Mouse (Mus musculus): ENCODE data around the gene Akr1b10. TPM values are rescaled to one million over a fixed set of nuclear protein-coding genes. Genes with fewer than 3 reads are reported as not detected.
"Not testable (repeated sequence)": the region's sequence is repeated elsewhere in the genome, so short reads cannot be mapped to it uniquely, and the experiment has no call there.

The Akr1b10 gene
- total RNA-seq (2021), result 10 to 100 TPM; 53.7 to 55.5 TPM
- long read RNA-seq, experiment 1, transcript Akr1b10-201 (10 exons, 1,371 nt), result major isoform, 37 of 38 reads
- long read RNA-seq, experiment 1, partial matches to known transcripts, result 0 of 38 reads
- long read RNA-seq, experiment 1, other reads (novel, unspliced or antisense), result 0 of 38 reads
- long read RNA-seq, experiment 2, transcript Akr1b10-201 (10 exons, 1,371 nt), result major isoform, 22 of 26 reads
- long read RNA-seq, experiment 2, partial matches to known transcripts, result 1 of 26 reads
- long read RNA-seq, experiment 2, other reads (novel, unspliced or antisense), result 2 of 26 reads

GRCm38 (mm10) chr6:34384110-34384661 lies at the start of gene Akr1b10:
Gene Akr1b10, plus strand, starts transcription at chr6:34384218.
- DNase-seq (ENCODE audit: low spot score), result peak; percentile 81

DNA sequence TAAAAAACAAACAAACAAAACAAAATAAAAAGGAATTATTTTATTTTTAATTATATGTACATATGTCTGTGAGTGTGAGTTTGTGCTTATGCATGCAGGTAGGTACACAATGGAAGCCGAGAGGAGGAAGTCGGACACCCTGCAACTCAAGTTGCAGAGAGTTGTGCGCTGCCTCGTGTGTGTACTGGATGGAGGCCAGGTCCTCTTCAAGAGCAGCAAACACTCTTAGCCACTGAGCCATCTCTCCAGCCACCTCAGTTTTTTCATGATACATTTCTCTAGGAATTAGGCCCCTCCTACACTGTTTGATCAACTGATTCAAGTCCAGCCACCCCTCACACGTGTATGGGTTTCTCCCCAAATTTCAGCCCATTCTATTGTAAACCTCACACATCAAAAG lies 49.3 kb upstream of the Akr1b10 start:
- no peak for DNase-seq (ENCODE audit: low spot score)

GRCm38 (mm10) chr6:34337799-34338198 lies 46.2 kb upstream of the Akr1b10 start:
- no peak for DNase-seq (ENCODE audit: low spot score)

DNA sequence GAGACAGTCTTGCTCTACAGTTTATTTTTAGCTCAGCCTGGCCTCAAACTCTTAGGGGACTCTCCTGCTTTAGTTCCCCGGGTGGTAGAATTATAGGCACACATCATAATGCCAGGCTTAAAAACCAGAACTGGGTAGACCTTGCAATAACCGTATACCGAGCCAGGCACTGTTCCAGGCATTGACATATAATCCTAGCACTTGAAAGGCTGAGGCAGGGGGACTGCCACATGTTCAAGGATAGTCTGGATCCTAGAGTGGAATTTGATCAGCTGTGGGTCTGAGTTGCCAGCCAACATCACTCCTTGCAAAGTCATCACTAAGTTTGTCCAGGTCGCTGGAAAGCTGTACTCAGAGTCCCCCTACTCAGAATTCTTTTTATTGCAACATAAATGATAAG lies 42.0 kb upstream of the Akr1b10 start:
- peak; percentile 39 for DNase-seq (ENCODE audit: low spot score)

GRCm38 (mm10) chr6:34342476-34342875 lies 41.5 kb upstream of the Akr1b10 start:
- DNase-seq (ENCODE audit: low spot score), result no peak

DNA sequence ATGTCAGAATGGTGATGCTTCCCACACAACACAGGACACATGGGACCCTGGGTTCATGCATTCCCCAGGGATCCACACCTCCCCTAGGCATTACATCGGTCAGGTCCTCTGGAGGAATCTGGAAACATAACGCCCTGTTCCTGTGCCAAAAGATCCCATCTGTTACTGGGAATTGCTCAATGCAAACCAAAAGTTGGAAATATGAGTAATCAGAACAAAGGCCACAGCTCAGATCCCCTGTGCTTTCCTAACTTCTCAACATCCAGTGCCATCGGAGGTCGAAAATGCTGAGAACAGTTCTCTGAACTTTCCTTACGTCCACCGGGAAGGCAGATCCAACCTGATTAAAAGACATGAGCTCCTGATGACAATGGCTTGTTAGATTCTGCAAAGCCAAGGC lies 40.6 kb upstream of the Akr1b10 start:
- peak; percentile 25 for DNase-seq (ENCODE audit: low spot score)

- DNase-seq (ENCODE audit: low spot score), result no peak
Measured at GRCm38 (mm10) chr6:34344135-34344850, 39.7 kb upstream of the Akr1b10 start.

DNA sequence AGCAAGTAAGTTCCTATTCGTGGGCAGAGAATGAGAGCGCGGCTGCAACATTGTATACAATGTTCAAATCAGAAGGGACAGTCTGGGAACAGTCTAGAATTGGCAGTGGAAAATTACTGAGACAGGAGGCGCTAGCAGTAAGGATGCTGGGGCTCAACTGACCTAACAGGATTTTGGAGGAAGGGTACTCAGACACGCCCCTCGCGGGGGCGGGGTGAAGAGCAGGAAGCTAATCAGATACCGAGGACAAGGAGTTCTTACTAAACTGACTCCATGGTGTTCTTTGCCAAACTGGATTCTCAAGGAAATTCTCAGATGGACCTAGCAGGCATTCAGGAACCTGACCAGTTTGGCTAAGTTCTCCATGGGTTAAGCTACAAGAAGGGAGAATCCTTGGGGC lies 39.1 kb upstream of the Akr1b10 start:
- DNase-seq (ENCODE audit: low spot score), result peak; percentile 6

GRCm38 (mm10) chr6:34346096-34346898 lies 37.7 kb upstream of the Akr1b10 start:
- peak; percentile 76 for DNase-seq (ENCODE audit: low spot score)

GRCm38 (mm10) chr6:34350037-34350699 lies 33.9 kb upstream of the Akr1b10 start:
- no peak for DNase-seq (ENCODE audit: low spot score)

DNA sequence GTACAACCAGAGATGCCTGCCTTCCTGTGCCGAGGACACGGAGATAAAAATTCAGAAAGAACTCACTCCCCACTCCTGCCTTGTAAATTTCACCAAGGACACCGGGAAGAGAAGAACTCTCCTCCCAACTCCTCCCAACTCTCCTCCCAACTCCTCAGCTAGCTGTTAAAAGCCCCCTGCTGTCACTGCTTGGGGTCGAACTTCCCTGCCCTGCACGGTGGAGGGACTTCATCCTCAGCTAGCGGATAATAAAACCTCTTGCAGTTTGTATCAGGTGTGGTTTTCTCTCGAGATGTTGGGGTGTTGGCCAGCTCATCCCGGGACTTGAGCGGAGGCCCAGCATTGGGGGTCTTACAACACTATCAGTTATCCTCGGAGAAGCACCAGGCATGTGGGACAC lies 32.5 kb upstream of the Akr1b10 start:
- DNase-seq (ENCODE audit: low spot score), result not testable (repeated sequence)

DNA sequence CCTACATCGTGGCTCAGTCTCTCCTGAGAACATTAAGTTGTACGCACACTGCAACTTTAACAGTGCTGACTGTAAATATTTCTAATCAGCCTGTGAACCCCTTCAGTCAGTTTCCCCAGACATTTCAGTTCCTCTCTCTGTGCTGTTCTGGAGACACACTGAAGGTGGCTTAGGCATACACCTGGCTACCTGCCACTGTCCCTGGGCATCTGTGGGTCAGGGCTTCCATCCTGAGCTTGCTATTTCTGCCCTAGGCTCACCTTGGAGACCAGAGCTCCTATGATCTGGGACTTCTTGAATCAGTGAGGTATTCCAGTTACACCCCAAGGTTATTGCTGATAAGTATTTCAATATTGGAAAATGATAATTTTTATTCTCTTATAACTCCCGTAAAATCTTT lies 31.6 kb upstream of the Akr1b10 start:
- DNase-seq (ENCODE audit: low spot score), result no peak

GRCm38 (mm10) chr6:34353658-34354353 lies 30.2 kb upstream of the Akr1b10 start, which contains the start of gene Akr1b8:
Gene Akr1b8, plus strand, starts transcription at chr6:34354119.
- DNase-seq (ENCODE audit: low spot score), result no peak

DNA sequence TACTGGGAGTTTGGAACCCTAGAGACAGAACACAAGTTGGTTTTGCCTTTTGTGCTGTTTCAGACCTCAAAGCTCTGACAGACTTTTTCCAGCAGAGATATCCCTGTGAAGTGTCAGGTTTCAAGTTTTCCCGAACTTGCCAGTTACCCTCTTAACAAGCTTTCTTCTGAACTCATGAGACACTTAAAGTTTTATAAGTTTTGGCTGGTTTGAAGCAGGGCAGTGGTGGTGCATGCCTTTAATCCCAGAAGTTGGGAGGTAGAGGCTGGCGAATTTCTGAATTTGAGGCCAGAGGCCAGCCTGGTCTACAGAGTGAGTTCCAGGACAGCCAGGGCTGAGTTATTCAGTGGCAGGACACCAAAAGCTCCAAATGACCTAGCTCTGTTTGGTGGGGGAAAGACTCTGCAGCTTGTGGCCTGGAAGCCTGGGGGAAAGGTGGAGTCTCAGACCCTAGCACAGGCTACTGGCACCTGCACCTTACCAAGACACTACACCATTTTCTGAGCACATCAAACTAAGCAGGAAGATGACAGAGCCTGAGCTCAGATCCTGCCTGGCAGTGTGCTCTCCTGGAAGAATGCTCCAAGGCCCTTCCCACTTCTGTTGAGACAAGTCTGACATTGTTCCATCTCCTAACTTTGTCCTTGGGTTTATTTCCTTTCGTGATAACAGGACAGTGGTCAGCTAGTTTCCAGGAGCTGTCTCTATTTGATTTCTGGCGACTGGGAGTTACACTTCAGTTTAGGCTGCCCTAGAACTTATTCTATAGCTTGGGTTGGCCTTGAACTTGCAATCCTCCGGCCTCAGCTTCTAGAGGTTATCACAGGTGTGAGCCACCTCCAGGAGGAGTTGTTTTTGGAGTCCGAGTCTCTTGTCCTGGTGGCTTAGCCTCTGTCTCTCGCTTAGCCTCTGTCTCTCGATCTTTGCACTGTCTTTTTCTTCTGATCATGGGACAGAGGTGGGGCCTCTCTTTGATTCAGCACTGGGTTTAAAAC lies 29.4 kb upstream of the Akr1b10 start:
- no peak for DNase-seq (ENCODE audit: low spot score)

DNA sequence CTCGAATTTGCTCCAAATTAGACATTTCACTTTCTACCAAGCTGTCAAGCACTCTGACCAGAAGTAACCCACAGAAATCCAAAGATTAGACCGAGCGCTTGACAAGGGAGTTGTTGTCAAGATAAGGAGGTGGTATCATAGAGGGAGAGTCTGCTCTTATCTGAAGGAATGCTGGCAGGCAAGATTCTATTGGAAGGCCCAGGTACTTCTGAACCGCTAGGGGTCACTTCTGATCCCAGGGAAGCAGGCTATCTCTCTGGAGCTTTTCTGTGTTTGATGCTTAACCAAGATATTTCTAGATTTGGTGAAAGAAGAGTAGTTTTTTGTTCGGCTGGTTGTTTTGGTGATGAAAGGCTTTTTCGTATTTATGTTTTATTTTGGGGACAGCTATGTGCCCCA lies 28.7 kb upstream of the Akr1b10 start:
- DNase-seq (ENCODE audit: low spot score), result no peak

GRCm38 (mm10) chr6:34355841-34356240 lies 28.2 kb upstream of the Akr1b10 start:
- no peak for DNase-seq (ENCODE audit: low spot score)

GRCm38 (mm10) chr6:34364217-34365136 lies 19.5 kb upstream of the Akr1b10 start:
- no peak for DNase-seq (ENCODE audit: low spot score)

DNA sequence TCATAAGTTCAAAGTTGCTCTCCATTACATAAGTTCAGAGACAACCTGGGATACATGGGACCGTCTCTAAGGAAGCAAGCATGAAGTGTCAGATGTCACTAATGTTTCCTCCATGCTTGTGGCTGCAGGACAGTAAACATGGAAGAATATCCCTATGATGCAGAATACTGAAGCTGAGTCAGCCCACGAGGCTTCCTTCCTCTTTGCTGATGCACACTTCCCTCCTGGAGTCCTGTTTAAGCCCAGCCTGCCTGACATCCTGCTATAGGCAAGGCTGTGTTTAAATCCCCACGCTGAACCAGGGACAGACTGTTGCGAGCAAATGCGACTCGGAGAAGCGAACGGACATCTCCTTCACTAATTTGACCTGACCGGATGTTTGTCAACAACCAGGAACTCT lies 16.0 kb upstream of the Akr1b10 start:
- DNase-seq (ENCODE audit: low spot score), result no peak
